In the genomic region with DNA sequence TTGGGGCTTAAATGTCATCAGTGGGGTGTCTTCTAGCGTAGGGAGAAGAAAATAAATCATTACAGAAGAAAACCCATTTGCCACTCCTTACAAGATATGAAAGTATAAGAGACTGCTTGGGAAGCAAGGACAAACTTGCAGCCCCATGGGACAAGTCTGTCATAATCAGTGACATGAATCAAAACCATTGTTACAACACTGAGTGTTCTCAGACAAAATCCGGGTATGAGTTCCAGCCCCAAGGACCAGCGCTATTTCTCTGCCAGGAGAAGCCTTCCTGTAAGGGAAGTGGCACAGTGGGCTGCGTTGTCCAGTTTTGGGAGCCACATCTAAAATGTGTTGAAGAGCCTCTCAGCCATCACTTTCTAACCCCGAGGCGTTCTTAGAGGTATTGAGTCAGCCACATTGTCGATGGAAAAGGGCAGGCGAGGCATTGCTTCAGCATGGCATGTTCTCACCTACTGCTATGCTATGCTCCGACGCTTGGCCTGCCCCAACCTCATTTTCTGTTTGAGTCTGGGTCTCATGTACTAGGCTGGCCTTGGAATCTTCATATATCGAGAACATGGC, we compare ENCODE assay signal across 15 mouse cellular contexts. TPM values are rescaled to one million over a fixed set of nuclear protein-coding genes. Genes with fewer than 3 reads are reported as not detected.
DNase-seq lines count a peak whose midpoint lies in the region; ATAC-seq and TF ChIP-seq lines count a peak whose summit lies in the region.
"Had no signal": no experiment of that assay in that cellular context is flagged by ENCODE, and none has a peak within 500 bp of the region (broad histone marks: within the 10 kb centered on the region; RNA-seq: fewer than 3 reads in every experiment).

No protein-coding gene starts in this region.

- H3K9me3 ChIP-seq in hindbrain, embryonic 13.5 days: no peaks in the 10 kb centered on the region
- no peaks in the 10 kb centered on the region for H3K9me3 ChIP-seq in hindbrain, embryonic 14.5 days (ENCODE audit: control insufficient read depth, low read length)
- no peaks in the 10 kb centered on the region for H3K9me3 ChIP-seq in stomach, embryonic 15.5 days
- no peaks in the 10 kb centered on the region for H3K9me3 ChIP-seq in forebrain, postnatal 0 days (ENCODE audit: low read length)
- H3K9me3 ChIP-seq: heart, embryonic 15.5 days; kidney, embryonic 15.5 days; midbrain, embryonic 10.5 days; neural tube, embryonic 12.5 days had no signal

- no peak for TF ChIP-seq POLR2A in testis, adult 2 months (IDR thresholded peaks at IDR 0.05; ENCODE audit: control insufficient read depth, low read depth, low read length)

- H3K36me3 ChIP-seq in hindbrain, embryonic 13.5 days: peaks cover 16% of the 10 kb centered on the region
- H3K36me3 ChIP-seq in hindbrain, embryonic 14.5 days (replicated peaks; ENCODE audit: control insufficient read depth, insufficient read depth): peaks cover 10% of the 10 kb centered on the region; the same call in 1 of the 2 replicates
- H3K36me3 ChIP-seq in testis, adult 2 months (ENCODE audit: control insufficient read depth, insufficient read depth, low read length): peaks cover 6% of the 10 kb centered on the region
- H3K36me3 ChIP-seq in stomach, embryonic 15.5 days: no peaks in the 10 kb centered on the region
- peaks cover 18% of the 10 kb centered on the region for H3K36me3 ChIP-seq in forebrain, postnatal 0 days (ENCODE audit: insufficient read depth)
- H3K36me3 ChIP-seq: kidney, embryonic 15.5 days; neural tube, embryonic 12.5 days had no signal

- no peak for ATAC-seq in hindbrain, embryonic 13.5 days (ENCODE audit: low FRiP score)
- no peak for ATAC-seq in hindbrain, embryonic 14.5 days (ENCODE audit: low FRiP score)
- ATAC-seq in stomach, embryonic 15.5 days (ENCODE audit: insufficient read depth, low FRiP score, low read depth): no peak
- ATAC-seq in forebrain, postnatal 0 days: no peak
- ATAC-seq: activated CD4-positive, CD25-positive, alpha-beta regulatory T cell, adult 4 months; Patski had no signal

- H3K4me2 ChIP-seq in hindbrain, embryonic 13.5 days: no peak overlapping the region
- no peak overlapping the region for H3K4me2 ChIP-seq in hindbrain, embryonic 14.5 days (replicated peaks)
- H3K4me2 ChIP-seq in stomach, embryonic 15.5 days: no peak overlapping the region
- H3K4me2 ChIP-seq in forebrain, postnatal 0 days (ENCODE audit: low read depth): no peak overlapping the region
- H3K4me2 ChIP-seq: kidney, embryonic 15.5 days; neural tube, embryonic 12.5 days had no signal

- H3K27ac ChIP-seq in hindbrain, embryonic 13.5 days: no peak overlapping the region
- no peak overlapping the region for H3K27ac ChIP-seq in hindbrain, embryonic 14.5 days
- H3K27ac ChIP-seq in testis, adult 2 months (ENCODE audit: control insufficient read depth, insufficient read depth, low read depth, low read length): peak overlapping the region; percentile 46
- 0 out of 2 replicates have a peak overlapping the region, but pooled peaks have one; percentile 35 for H3K27ac ChIP-seq in stomach, embryonic 15.5 days
- no peak overlapping the region for H3K27ac ChIP-seq in forebrain, postnatal 0 days (ENCODE audit: low read depth, low read length)
- H3K27ac ChIP-seq: midbrain, embryonic 10.5 days; neural tube, embryonic 12.5 days had no signal

- DNase-seq in adrenal gland, adult 8-10 months: peak; percentile 55
- no peak for DNase-seq in adrenal gland, postnatal 25 days
- DNase-seq in hindbrain, embryonic 14.5 days (ENCODE audit: low spot score): no peak
- DNase-seq in testis, postnatal 14 days (ENCODE audit: low spot score): no peak
- DNase-seq in forebrain, postnatal 0 days: no peak
- DNase-seq: lung, postnatal 4 days had no signal

- no peak overlapping the region for H3K4me3 ChIP-seq in hindbrain, embryonic 13.5 days
- H3K4me3 ChIP-seq in hindbrain, embryonic 14.5 days (replicated peaks; ENCODE audit: low read length): no peak overlapping the region
- peak overlapping the region; percentile 69 for H3K4me3 ChIP-seq in testis, adult 2 months (ENCODE audit: control insufficient read depth, low read depth, low read length)
- H3K4me3 ChIP-seq in stomach, embryonic 15.5 days (replicated peaks): no peak overlapping the region
- no peak overlapping the region for H3K4me3 ChIP-seq in forebrain, postnatal 0 days (ENCODE audit: low read depth, low read length)
- H3K4me3 ChIP-seq: heart, embryonic 15.5 days; kidney, embryonic 15.5 days; midbrain, embryonic 10.5 days; neural tube, embryonic 12.5 days had no signal

- 0 out of 2 replicates have a peak overlapping the region, but pooled peaks have one; percentile 35 for H3K9ac ChIP-seq in hindbrain, embryonic 13.5 days
- H3K9ac ChIP-seq in hindbrain, embryonic 14.5 days: no peak overlapping the region
- H3K9ac ChIP-seq in stomach, embryonic 15.5 days: no peak overlapping the region
- H3K9ac ChIP-seq in forebrain, postnatal 0 days: no peak overlapping the region
- H3K9ac ChIP-seq: kidney, embryonic 15.5 days; neural tube, embryonic 12.5 days had no signal

- peaks cover 13% of the 10 kb centered on the region for H3K27me3 ChIP-seq in hindbrain, embryonic 13.5 days
- no peaks in the 10 kb centered on the region for H3K27me3 ChIP-seq in hindbrain, embryonic 14.5 days (ENCODE audit: control insufficient read depth, insufficient read depth, low read length)
- no peaks in the 10 kb centered on the region for H3K27me3 ChIP-seq in testis, adult 2 months (ENCODE audit: control insufficient read depth, insufficient read depth, low read length)
- H3K27me3 ChIP-seq in stomach, embryonic 15.5 days (replicated peaks): no peaks in the 10 kb centered on the region; the same call in 1 of the 2 replicates
- H3K27me3 ChIP-seq in forebrain, postnatal 0 days (ENCODE audit: insufficient read depth, low read length): no peaks in the 10 kb centered on the region
- H3K27me3 ChIP-seq: heart, embryonic 15.5 days; kidney, embryonic 15.5 days; neural tube, embryonic 12.5 days; Patski had no signal

- peaks cover 60% of the 10 kb centered on the region for H3K4me1 ChIP-seq in hindbrain, embryonic 13.5 days (replicated peaks)
- H3K4me1 ChIP-seq in hindbrain, embryonic 14.5 days (replicated peaks; ENCODE audit: control insufficient read depth, insufficient read depth, low read length): peaks cover 28% of the 10 kb centered on the region
- H3K4me1 ChIP-seq in testis, adult 2 months (ENCODE audit: control insufficient read depth, insufficient read depth, low read length): peaks cover 14% of the 10 kb centered on the region
- H3K4me1 ChIP-seq in stomach, embryonic 15.5 days: peaks cover 38% of the 10 kb centered on the region
- H3K4me1 ChIP-seq in forebrain, postnatal 0 days (ENCODE audit: insufficient read depth): peaks cover 4% of the 10 kb centered on the region; the same call in 1 of the 2 replicates

- 90% methylated on average over 11 of the region's 11 CpGs for WGBS in hindbrain, embryonic 13.5 days
- WGBS in hindbrain, embryonic 14.5 days: 90% methylated on average over 11 of the region's 11 CpGs
- 90% methylated on average over 11 of the region's 11 CpGs for WGBS in stomach, embryonic 15.5 days
- WGBS in forebrain, postnatal 0 days: 94% methylated on average over 11 of the region's 11 CpGs

- no peak for TF ChIP-seq CTCF in testis, adult 2 months (IDR thresholded peaks at IDR 0.05; ENCODE audit: control insufficient read depth, insufficient read depth, insufficient replicate concordance, low read depth, low read length)
- no peak for TF ChIP-seq CTCF in forebrain, postnatal 0 days (IDR thresholded peaks at IDR 0.05; ENCODE audit: low read depth)

RNA-seq across cellular contexts. Expression of gene Pik3ip1, which starts 4.0 kb away (rescaled TPM):
- total RNA-seq in adrenal gland, adult 8-10 months (2022): 10 to 100 TPM; 17.2 to 28.2 (median 25.1) TPM
- total RNA-seq in adrenal gland, postnatal 25 days (2021): 13.1 and 18.5 TPM in 2 replicates
- 25.4 and 25.5 TPM in 2 replicates for polyA plus RNA-seq in hindbrain, embryonic 13.5 days (2015; fragmentation: Nextera tagmentation; extraction: Ambion mirVana)
- 20.9 and 21.3 TPM in 2 replicates for polyA plus RNA-seq in hindbrain, embryonic 14.5 days (2014; fragmentation: Nextera tagmentation; extraction: Ambion mirVana)
- polyA plus RNA-seq in testis, adult 2 months (2012; rRNA removed): 146 and 160 TPM in 2 replicates
- 10.6 and 12.1 TPM in 2 replicates for polyA plus RNA-seq in stomach, embryonic 15.5 days (2015; fragmentation: Nextera tagmentation; extraction: Ambion mirVana)
- total RNA-seq in forebrain, postnatal 0 days (2014; rRNA removed): 36.2 and 47.8 TPM in 2 replicates
- polyA plus RNA-seq in forebrain, postnatal 0 days (2015; fragmentation: Nextera tagmentation; extraction: Ambion mirVana): 30.3 and 37.3 TPM in 2 replicates

RNA-seq across cellular contexts. Expression of gene Patz1, which starts 45.6 kb away (rescaled TPM):
- total RNA-seq in adrenal gland, adult 8-10 months (2022): 10 to 100 TPM; 31.9 to 47.9 (median 40.5) TPM
- 33.2 and 51.0 TPM in 2 replicates for total RNA-seq in adrenal gland, postnatal 25 days (2021)
- 69.6 TPM in 2 replicates for polyA plus RNA-seq in hindbrain, embryonic 13.5 days (2015; fragmentation: Nextera tagmentation; extraction: Ambion mirVana)
- polyA plus RNA-seq in hindbrain, embryonic 14.5 days (2014; fragmentation: Nextera tagmentation; extraction: Ambion mirVana): 47.6 and 50.4 TPM in 2 replicates
- 4.9 and 5.8 TPM in 2 replicates for polyA plus RNA-seq in testis, adult 2 months (2012; rRNA removed)
- 39.9 and 42.0 TPM in 2 replicates for polyA plus RNA-seq in stomach, embryonic 15.5 days (2015; fragmentation: Nextera tagmentation; extraction: Ambion mirVana)
- total RNA-seq in forebrain, postnatal 0 days (2014; rRNA removed): 58.2 and 70.7 TPM in 2 replicates
- 39.5 and 43.0 TPM in 2 replicates for polyA plus RNA-seq in forebrain, postnatal 0 days (2015; fragmentation: Nextera tagmentation; extraction: Ambion mirVana)

Comparison
In these comparisons a context has a peak if more than half of its experiments do, and no peak if none do; other contexts are left out.
1. H3K27ac ChIP-seq: peak in testis, adult 2 months (single experiment) and stomach, embryonic 15.5 days (single experiment); none in hindbrain, embryonic 13.5 days (single experiment), hindbrain, embryonic 14.5 days (single experiment) and forebrain, postnatal 0 days (single experiment).